Mouse (Mus musculus) embryonic facial prominence, embryonic 15.5 days (tissue): ENCODE measurements at regions not wholly inside any gene's neighbourhood (a gene's known extent, or its start where the extent isn't known, plus 50 kb on each side); places are given as distances from the start of the nearest gene placed in this dataset.
A peak's percentile ranks its signal among the peaks of the same experiment; 100 is the strongest.

Experiments
- ATAC-seq: fragments of 200-750 bp; cut with Nextera tagmentation; 2 replicates; pipeline ENCODE4 v1.8.0; 2017; ENCODE audit warnings: low read depth, moderate TSS enrichment; ENCODE audit not compliant: insufficient number of reproducible peaks, low FRiP score, low TSS enrichment
- H3K27ac ChIP-seq: fragments of 300-500 bp; sonication (generic); replicated peaks from 2 replicates; pipeline ENCODE4 v1.5.1; 2015; ENCODE audit warnings: mild to moderate bottlenecking, inconsistent platforms
- H3K27me3 ChIP-seq: fragments of 300-500 bp; sonication (generic); 2 replicates; pipeline ENCODE4 v1.6.1; 2015; ENCODE audit warnings: inconsistent platforms
- H3K36me3 ChIP-seq: fragments of 300-500 bp; sonication (generic); 2 replicates; pipeline ENCODE4 v1.6.1; 2015; ENCODE audit warnings: mild to moderate bottlenecking, inconsistent platforms
- H3K4me1 ChIP-seq: fragments of 300-500 bp; sonication (generic); 2 replicates; pipeline ENCODE4 v1.6.1; 2015; ENCODE audit warnings: inconsistent platforms
- H3K4me2 ChIP-seq: fragments of 300-500 bp; sonication (generic); replicated peaks from 2 replicates; pipeline ENCODE4 v1.6.1; 2015; ENCODE audit warnings: mild to moderate bottlenecking, inconsistent platforms
- H3K4me3 ChIP-seq: fragments of 300-500 bp; sonication (generic); replicated peaks from 2 replicates; pipeline ENCODE4 v1.5.1; 2015; ENCODE audit warnings: mild to moderate bottlenecking, inconsistent platforms
- H3K9ac ChIP-seq: fragments of 300-500 bp; sonication (generic); 2 replicates; pipeline ENCODE4 v1.6.1; 2015; ENCODE audit warnings: inconsistent platforms
- H3K9me3 ChIP-seq: fragments of 300-500 bp; sonication (generic); replicated peaks from 2 replicates; pipeline ENCODE4 v1.6.1; 2016; ENCODE audit warnings: inconsistent platforms
- WGBS: fragments of 180-500 bp; shearing (Covaris S2); methylation state at CpG from one replicate; pipeline ENCODE4 v1.1.7; 2015; 5-methylcytosine and 5-hydroxymethylcytosine counted together

GRCm38 (mm10) chr9:61095069-61095775 is 276.9 kb upstream of the Tle3 start:
- Histone ChIP-seq H3K9me3 (no peaks in the 10 kb centered on the region), H3K4me3 (no peak overlapping the region), H3K4me1 (no peaks in the 10 kb centered on the region), H3K27ac (no peak overlapping the region), H3K27me3 (no peaks in the 10 kb centered on the region), H3K36me3 (no peaks in the 10 kb centered on the region), H3K4me2 (no peak overlapping the region), H3K9ac (no peak overlapping the region)
- no peak for ATAC-seq
- 72% methylated on average over 2 of the region's 2 CpGs for WGBS

- Histone ChIP-seq H3K9ac (no peak overlapping the region), H3K27me3 (peaks cover 25% of the 10 kb centered on the region), H3K36me3 (no peaks in the 10 kb centered on the region), H3K4me1 (peaks cover 12% of the 10 kb centered on the region), H3K27ac (no peak overlapping the region; the same call in 1 of the 2 replicates), H3K4me3 (no peak overlapping the region), H3K4me2 (no peak overlapping the region), H3K9me3 (no peaks in the 10 kb centered on the region)
- peak; percentile 51; the same call in 1 of the 2 replicates for ATAC-seq
- 57% methylated on average over 7 of the region's 7 CpGs for WGBS
Measured at GRCm38 (mm10) chr9:61101741-61102450, 270.3 kb upstream of the Tle3 start.

GRCm38 (mm10) chr9:61102451-61103358 is 269.5 kb upstream of the Tle3 start:
- no peaks in the 10 kb centered on the region for H3K9me3 ChIP-seq
- WGBS, result 48% methylated on average over 24 of the region's 24 CpGs
- H3K27ac ChIP-seq, result no peak overlapping the region; the same call in 1 of the 2 replicates
- ATAC-seq, result no peak
- no peaks in the 10 kb centered on the region for H3K36me3 ChIP-seq
- H3K27me3 ChIP-seq, result peaks cover 25% of the 10 kb centered on the region
- no peak overlapping the region for H3K4me3 ChIP-seq
- peak overlapping the region; percentile 10; the same call in 1 of the 2 replicates for H3K4me2 ChIP-seq
- H3K9ac ChIP-seq, result no peak overlapping the region
- H3K4me1 ChIP-seq, result peaks cover 12% of the 10 kb centered on the region

GRCm38 (mm10) chr9:61105550-61106280 is 266.5 kb upstream of the Tle3 start:
- 76% methylated on average over 15 of the region's 15 CpGs for WGBS
- Histone ChIP-seq H3K27ac (no peak overlapping the region), H3K36me3 (no peaks in the 10 kb centered on the region), H3K4me3 (no peak overlapping the region), H3K9me3 (no peaks in the 10 kb centered on the region), H3K27me3 (peaks cover 31% of the 10 kb centered on the region), H3K9ac (no peak overlapping the region), H3K4me2 (no peak overlapping the region), H3K4me1 (peaks cover 12% of the 10 kb centered on the region)
- ATAC-seq, result no peak

- WGBS, result 89% methylated on average over 5 of the region's 5 CpGs
- H3K4me1 ChIP-seq, result peaks cover 12% of the 10 kb centered on the region; the same call in 1 of the 2 replicates
- H3K27ac ChIP-seq, result no peak overlapping the region
- H3K27me3 ChIP-seq, result peaks cover 48% of the 10 kb centered on the region
- no peaks in the 10 kb centered on the region for H3K9me3 ChIP-seq
- ATAC-seq, result no peak
- H3K4me3 ChIP-seq, result no peak overlapping the region
- H3K36me3 ChIP-seq, result no peaks in the 10 kb centered on the region
- H3K9ac ChIP-seq, result no peak overlapping the region
- H3K4me2 ChIP-seq, result no peak overlapping the region
Measured at GRCm38 (mm10) chr9:61109519-61110285, 262.5 kb upstream of the Tle3 start.

GRCm38 (mm10) chr9:61111206-61111605 is 261.0 kb upstream of the Tle3 start:
- peaks cover 42% of the 10 kb centered on the region for H3K27me3 ChIP-seq
- H3K36me3 ChIP-seq, result no peaks in the 10 kb centered on the region

GRCm38 (mm10) chr9:61111733-61112415 is 260.3 kb upstream of the Tle3 start:
- WGBS, result 41% methylated on average over 19 of the region's 19 CpGs
- no peak overlapping the region for H3K4me3 ChIP-seq
- H3K9ac ChIP-seq, result no peak overlapping the region
- H3K36me3 ChIP-seq, result no peaks in the 10 kb centered on the region
- ATAC-seq, result peak; percentile 67; the same call in 1 of the 2 replicates
- no peak overlapping the region for H3K27ac ChIP-seq
- peaks cover 46% of the 10 kb centered on the region for H3K27me3 ChIP-seq
- peaks cover 12% of the 10 kb centered on the region; the same call in 1 of the 2 replicates for H3K4me1 ChIP-seq
- no peaks in the 10 kb centered on the region for H3K9me3 ChIP-seq
- 0 out of 2 replicates have a peak overlapping the region, but pooled peaks have one; percentile 10 for H3K4me2 ChIP-seq

More at GRCm38 (mm10) chr9:61111206-61111605, 261.0 kb upstream of the Tle3 start:
- Histone ChIP-seq H3K4me3 (no peak overlapping the region), H3K9me3 (no peaks in the 10 kb centered on the region), H3K4me2 (0 out of 2 replicates have a peak overlapping the region, but pooled peaks have one; percentile 10), H3K9ac (no peak overlapping the region), H3K27ac (no peak overlapping the region), H3K4me1 (peaks cover 12% of the 10 kb centered on the region; the same call in 1 of the 2 replicates)
- WGBS, result 40% methylated on average over 7 of the region's 7 CpGs
- no peak for ATAC-seq

GRCm38 (mm10) chr9:61119252-61119651 is 252.9 kb upstream of the Tle3 start:
- ATAC-seq, result no peak
- no peaks in the 10 kb centered on the region for H3K9me3 ChIP-seq
- H3K36me3 ChIP-seq, result no peaks in the 10 kb centered on the region
- H3K4me3 ChIP-seq, result no peak overlapping the region
- 80% methylated on average over 3 of the region's 3 CpGs for WGBS
- H3K27ac ChIP-seq, result no peak overlapping the region
- H3K27me3 ChIP-seq, result peaks cover 40% of the 10 kb centered on the region
- H3K9ac ChIP-seq, result no peak overlapping the region
- H3K4me2 ChIP-seq, result no peak overlapping the region
- H3K4me1 ChIP-seq, result peaks cover 10% of the 10 kb centered on the region

GRCm38 (mm10) chr9:61120531-61120930 is 251.6 kb upstream of the Tle3 start:
- H3K9ac ChIP-seq, result no peak overlapping the region
- H3K4me2 ChIP-seq, result no peak overlapping the region
- H3K4me1 ChIP-seq, result peaks cover 10% of the 10 kb centered on the region
- no peak overlapping the region for H3K27ac ChIP-seq
- no peak overlapping the region for H3K4me3 ChIP-seq
- peaks cover 36% of the 10 kb centered on the region for H3K27me3 ChIP-seq
- no peaks in the 10 kb centered on the region for H3K9me3 ChIP-seq
- WGBS, result 70% methylated on average over 3 of the region's 3 CpGs
- ATAC-seq, result no peak
- H3K36me3 ChIP-seq, result no peaks in the 10 kb centered on the region
